Mouse (Mus musculus): Measurements from ENCODE around the gene Mplkip.

The Mplkip gene

DNA sequence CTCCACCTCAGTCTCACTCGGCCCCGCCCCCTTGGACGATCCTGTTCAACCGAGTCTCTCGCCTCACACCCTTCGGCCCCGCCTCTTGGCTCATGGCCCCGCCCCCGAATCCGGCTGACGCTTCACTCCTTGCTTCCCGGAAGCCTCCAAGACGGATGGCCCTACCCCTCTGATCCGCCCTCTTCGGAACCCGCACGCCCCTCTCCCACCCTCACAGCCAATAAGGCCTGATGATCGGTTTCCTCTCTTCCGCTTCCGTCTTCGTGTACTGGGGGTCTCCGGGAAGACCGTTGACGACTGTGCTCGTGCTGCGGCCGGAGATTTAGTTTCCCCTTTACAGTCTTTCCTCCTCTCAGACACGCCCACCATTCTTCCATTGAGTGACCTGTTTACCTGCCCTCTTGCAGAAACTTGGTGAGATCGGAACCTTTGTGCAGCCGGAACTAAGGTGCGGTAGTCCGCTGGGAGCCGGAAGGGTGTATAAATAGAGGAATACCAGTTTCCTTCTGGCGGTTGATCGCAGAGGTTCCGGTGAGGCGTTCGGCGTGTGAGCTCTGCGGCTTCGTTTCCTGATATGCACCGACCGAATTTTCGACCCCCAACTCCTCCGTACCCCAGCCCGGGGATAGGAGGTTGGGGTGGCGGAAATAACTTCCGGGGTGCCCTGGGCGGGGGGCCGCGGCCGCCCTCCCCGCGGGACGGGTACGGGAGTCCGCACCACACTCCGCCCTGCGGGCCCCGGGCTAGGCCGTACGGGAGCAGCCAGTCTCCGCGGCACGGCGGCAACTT, at the start of gene Mplkip, which contains the start of gene Sugct:
Mplkip (plus strand) TSS at position 282 of the 789 bp plus-strand sequence.
Sugct (minus strand) TSS at position 643 of the 789 bp plus-strand sequence.
- in situ Hi-C loops (cut with MboI; ENCODE audit: low sequenced_read_pairs), result no loop called here

DNA sequence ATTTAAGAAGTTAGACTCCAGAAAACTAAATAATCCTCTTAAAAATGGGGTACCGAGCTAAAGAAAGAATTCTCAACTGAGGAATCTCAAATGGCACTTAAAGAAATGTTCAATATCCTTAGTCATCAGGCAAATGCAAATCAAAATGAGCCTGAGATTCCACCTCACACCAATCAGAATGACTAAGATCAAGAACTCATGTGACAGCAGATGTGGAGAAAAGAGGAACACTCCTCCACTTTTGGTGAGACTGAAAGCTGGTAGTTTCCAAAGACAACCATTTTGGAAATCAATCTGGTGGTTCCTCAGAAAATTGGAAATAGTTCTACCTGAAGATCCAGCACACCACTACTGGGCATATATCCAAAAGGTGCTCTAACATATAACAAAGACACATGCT, 27.6 kb upstream of the Mplkip start:
- in situ Hi-C loops (cut with MboI; ENCODE audit: low sequenced_read_pairs), result no loop called here

DNA sequence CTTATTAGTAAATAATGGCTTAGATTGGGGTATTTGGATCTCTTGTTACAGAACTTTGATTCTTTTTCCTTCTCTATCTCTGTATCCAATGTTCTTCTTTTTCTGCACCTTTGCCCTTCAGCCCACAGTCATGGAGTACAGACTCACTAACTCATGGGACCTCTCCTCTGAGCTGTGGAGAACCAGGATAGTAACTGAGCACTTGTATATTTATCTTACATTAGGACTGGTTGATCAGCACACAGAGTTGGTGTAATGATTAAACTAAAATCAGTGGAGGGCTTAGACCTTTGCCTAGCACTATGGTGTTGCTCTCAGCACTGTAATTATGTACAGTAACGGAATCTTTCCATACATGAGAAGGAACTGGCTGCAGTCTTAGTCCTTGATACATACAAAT, 23.9 kb upstream of the Mplkip start:
- in situ Hi-C loops (cut with MboI; ENCODE audit: low sequenced_read_pairs), result no loop called here

DNA sequence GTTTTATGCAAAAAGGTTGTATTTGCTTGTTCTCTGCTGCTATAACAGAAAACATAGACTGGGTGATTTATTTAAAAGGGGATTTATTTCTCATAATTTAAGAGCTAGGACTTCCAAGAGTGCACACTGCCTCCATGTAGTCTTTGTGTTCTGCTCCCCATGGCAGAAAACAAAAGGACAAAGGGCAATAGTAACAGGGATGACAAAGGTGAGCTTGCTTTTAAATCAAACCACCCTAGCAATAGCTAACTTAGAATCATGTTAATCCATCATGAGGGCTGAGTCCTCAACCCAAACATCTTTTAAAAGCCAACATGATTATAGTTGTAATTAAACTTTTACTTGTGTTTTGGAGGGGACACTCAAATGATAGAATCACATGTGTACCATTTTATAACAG, 5.5 kb upstream of the Mplkip start:
- in situ Hi-C loops (cut with MboI; ENCODE audit: low sequenced_read_pairs), result no loop called here

DNA sequence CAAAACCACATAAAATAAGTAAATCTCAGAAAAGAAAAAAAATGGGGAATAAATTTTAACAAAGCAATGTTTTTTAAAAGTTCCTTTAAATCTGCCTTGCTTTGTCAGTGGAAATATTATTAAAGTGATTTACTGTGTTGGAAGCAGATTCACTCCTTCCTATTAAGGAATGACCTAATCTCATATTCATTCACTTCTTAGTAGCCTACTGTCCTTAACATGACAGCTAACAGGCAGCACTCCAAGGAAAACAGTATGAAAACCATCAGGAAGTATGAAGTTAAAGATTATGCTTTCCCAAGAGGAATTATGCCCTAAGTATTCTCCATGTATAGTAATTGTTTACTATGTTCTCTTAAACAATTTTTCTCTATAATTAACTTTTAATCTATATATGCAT, 4.3 kb upstream of the Mplkip start:
- in situ Hi-C loops (cut with MboI; ENCODE audit: low sequenced_read_pairs), result no loop called here

DNA sequence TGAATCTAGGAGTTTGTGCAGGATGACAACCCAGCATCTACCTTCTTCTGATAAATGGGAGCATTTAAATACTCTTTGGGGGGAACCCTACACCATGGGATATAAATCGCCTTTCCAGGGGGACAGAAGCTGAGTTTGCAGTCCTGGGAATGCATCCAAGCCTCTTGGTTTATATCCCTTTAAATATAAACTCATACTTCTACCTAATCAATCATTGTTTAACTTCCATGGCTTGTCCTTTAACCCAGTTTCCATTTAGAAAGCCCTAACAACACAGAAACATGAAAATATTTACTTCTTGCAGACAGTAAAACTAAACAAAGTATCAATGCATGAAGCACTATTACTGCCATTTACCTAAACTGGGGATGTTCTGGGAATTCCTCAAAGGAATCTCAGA, 3.6 kb upstream of the Mplkip start:
- in situ Hi-C loops (cut with MboI; ENCODE audit: low sequenced_read_pairs), result no loop called here

DNA sequence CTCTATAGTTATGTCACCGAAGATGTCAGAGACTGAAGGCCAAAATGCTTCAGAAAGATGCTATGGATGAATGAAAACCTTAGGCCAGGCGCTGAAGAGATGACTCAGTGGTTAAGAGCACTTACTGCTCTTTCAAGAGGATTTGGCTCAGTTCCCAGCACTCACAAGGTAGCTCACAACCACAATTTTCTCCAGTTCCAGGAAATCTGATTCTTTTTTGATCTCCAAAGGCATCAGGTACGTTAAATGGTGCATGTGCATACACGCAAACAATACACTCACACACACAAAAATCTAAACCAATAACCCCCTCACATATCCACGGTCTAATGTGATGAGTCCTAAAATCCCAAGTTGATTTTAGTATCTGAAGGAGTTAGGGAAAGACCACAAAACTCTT, 1.2 kb upstream of the Mplkip start:
- in situ Hi-C loops (cut with MboI; ENCODE audit: low sequenced_read_pairs), result no loop called here

DNA sequence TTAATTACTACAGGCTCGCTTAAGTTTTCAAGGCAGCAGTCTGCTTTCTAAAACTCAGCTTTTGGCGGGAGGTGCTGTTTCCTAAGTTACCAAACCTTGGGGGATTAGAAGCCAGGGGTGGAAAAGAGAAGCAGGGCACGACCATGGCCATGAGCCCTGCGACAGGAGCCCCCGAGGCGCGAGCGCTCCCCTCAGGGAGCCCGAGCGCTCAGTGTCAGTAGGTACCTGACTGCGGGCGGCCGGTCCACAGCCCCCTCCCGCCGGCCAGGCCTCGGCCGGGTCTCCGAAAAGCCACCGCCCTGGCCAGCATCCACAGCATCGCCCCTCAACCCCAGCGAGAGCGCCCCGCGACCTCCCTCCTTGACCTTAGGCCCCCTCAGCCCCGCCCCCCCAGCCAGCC, 578 bp upstream of the Mplkip start:
- in situ Hi-C loops (cut with MboI; ENCODE audit: low sequenced_read_pairs), result no loop called here

DNA sequence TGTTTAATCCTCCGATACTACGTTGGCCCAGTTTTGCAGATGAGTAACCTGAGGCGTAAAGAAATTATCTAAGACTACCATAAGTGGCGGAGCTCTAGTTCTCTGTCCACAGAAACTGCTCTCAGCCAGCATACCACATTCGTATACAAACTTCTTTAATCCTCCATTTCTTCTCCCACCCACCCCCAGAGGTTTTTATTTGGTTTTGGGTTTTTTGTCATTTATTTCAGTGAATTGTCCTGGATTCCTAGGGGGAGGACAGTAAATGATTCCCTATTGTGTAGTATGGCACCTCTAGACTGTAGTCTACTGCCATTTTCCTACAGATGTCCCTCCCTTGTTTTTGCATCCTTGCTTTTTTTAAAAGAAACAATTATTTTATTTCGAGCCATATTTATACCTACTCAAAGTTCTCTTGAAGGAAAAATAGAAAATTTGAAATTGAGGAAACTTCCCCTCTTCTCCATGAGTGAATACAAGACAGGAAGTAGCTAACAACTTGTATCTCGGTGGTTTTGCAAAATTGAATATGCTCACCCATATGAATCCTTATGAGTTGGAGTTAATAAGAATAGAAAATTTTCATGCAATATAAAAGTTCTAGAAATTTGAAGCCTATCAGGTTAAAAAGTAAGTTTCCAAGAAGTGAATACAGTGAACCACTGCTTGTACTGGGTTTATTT, 1.0 kb downstream of the Mplkip start:
- in situ Hi-C loops (cut with MboI; ENCODE audit: low sequenced_read_pairs), result no loop called here

DNA sequence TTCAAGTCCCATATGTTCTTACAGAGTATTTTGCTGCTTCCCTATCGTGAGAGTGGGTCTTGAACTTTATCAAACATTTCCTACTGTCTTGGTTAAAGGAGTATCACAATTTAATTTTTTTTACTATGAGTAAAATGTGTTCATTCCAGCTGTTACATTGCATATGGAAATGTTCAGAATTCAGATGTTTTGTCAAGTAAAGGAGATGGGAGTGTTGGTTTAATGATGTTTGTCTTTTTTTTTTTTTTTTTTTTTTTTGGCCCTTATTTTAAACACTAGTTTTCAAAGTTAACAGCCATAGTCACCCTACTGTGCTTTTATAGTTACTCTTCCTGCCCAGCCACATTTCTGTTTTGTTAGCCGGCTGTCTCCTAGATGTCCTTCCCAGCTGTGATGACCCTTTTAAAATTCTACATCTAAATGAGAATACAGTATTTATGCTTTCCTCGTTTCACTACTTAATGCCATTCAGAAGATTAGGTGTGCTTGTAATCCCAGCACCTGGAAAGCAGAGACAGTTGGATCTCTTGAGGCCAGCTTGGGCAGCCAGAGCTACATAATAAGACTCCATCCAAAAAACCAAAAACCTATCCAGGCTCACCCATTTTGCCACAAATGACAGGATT, 5.2 kb downstream of the Mplkip start:
- in situ Hi-C loops (cut with MboI; ENCODE audit: low sequenced_read_pairs), result no loop called here

DNA sequence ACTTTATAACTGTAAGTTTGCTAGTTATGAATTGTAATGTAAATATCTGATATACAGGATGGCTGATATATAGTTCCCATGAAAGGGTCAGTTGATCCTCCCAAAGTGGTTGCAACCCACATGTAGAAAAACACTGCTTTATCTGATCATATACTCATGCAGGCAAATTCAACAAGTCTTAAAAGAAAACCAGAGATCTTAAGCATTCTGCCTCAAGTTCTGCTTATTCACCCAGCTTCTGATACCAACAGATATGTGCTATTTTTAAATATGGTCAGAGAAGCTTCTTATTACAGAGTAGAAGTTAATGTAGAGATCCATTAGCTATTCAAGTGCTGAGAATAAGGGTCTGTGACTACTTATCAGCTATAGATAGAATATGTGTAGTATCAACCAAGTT, 6.3 kb downstream of the Mplkip start:
- in situ Hi-C loops (cut with MboI; ENCODE audit: low sequenced_read_pairs), result no loop called here

DNA sequence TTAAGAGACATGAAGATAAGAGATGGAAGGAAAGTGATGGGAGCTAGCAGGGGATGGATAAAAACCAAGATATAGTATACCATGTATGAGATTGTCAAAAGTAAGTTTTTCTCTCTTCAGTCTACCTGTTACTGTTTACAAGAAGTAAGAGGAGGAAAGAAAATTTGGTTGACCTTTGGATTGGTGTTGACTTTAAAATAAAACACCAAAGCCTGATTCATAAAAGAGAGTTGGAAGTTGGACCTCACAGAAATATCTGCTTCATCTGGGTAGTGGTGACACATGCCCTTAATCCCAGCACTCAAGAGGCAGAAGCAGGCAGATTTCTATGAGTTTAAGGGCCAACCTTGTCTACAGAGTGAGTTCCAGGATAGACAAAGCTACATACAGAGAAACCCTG, 7.3 kb downstream of the Mplkip start:
- in situ Hi-C loops (cut with MboI; ENCODE audit: low sequenced_read_pairs), result no loop called here

DNA sequence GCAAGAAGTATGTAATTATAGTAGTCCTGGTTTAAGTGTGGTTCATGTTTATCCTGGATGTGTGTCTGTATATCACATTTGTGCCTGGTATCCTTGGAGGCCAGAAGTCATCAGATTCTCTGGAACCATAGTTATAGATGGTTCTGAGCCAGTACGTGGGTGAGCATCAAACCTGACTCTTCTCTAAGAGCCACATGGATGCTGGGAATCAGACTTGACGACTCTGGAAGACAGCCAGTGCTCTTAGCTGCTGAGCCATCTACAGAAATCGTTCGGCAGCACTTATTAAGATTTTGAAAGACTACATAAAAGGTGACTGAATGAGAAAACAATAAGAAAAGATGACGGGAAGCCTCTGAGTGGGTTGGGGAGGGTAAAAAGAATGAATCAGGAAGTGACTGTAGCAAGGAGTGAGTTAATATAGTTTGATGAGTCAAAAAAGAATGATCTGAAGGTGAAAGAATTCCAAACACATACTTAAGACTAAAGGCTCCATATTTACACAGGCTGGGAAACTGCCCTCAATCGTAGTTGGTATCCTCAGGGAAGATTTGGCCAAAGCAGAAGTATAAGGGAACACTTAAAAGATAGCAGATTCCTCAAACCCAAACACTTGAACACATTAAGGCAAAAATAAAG, 10.3 kb downstream of the Mplkip start:
- in situ Hi-C loops (cut with MboI; ENCODE audit: low sequenced_read_pairs), result no loop called here

DNA sequence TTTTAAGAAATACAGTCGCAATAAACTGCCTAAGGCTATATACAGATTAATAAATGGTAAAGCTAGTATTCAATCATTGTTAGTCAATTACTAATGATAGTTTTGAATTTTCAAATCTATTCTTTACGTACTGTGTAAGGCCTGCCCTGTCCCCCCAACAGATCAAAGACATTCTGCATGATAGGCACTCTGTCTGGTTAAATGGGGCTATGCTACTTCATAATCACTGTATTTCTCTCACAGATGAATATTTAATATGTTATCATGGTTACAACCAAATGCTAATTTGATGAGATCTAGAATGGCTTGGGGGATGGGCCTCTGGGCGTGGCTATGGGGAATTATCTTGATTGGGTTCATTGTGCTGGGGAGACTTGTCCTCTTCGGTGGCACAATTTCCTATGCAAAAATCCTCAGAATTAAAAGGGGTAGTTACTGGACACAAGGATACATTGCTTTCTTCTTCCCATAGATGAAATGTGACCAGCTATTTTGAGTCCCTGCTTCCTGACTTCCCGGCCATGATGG, 13.9 kb downstream of the Mplkip start:
- in situ Hi-C loops (cut with MboI; ENCODE audit: low sequenced_read_pairs), result no loop called here

DNA sequence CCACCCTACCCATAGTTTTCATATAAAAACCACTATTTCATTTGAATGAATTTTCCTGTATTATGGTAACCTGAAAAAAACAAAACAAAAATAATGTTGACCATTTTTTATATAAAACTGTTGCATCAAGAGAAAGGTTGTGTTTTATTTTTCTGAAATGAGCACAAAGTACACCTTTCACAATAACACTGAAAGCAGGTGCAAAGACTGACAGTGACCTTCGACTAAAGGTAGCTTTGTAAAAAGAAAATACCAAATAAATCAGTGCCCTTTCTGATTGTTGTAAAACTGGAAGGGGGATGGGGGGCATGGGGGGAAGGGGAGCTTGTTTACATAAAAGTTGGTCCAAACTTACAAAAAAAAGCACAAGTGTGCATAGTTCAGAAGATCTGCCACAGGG, 22.4 kb downstream of the Mplkip start:
- in situ Hi-C loops (cut with MboI; ENCODE audit: low sequenced_read_pairs), result no loop called here

DNA sequence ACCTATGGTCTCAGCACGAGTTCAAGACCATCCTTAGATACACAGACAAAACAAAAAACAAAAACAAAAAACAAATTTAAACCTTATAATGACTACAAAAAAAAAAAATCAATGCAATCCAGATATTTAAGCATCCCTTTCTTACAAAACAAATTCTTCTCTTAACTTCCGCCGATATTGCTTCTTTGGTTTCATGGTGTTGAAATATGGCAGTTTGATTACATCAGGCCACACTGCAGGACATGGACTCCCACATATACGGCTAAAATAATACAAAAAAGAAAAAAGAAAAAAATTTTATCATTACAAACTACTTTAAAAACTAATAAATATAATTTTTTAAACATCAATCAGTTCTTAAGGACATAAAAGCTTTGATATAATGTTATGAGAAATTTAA, 32.9 kb downstream of the Mplkip start:
- in situ Hi-C loops (cut with MboI; ENCODE audit: low sequenced_read_pairs), result no loop called here

DNA sequence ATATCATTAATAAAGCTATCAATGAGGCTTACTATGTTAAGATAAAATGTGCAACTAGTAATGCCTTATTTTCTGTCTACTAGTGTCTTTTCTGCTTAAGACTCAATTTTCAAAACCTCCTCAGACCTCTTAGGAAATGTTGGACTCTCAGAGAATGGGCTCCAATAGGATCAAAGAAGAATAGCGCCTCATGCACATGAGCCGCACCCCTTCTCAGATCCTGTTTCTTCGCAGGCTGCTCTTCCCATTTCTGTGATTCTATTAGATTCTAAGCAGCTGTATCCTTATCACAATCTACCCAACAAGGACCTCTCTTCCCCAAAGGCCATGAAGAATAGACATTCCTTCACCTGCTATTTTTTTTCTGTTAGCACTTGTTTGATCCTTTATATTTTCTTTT, 33.8 kb downstream of the Mplkip start:
- in situ Hi-C loops (cut with MboI; ENCODE audit: low sequenced_read_pairs), result no loop called here

Measured in CH12F3 (cell line).